In genomic region chr14:7026781-7027749, GRCm38 (mm10) we compare ENCODE assay signal across 9 mouse cellular contexts. TPM values are rescaled to one million over a fixed set of nuclear protein-coding genes. Genes with fewer than 3 reads are reported as not detected.
A peak's percentile ranks its signal among the peaks of the same experiment; 100 is the strongest.
DNase-seq lines count a peak whose midpoint lies in the region; ATAC-seq lines count a peak whose summit lies in the region.
"Not testable (repeated sequence)": the region's sequence is repeated elsewhere in the genome, so short reads cannot be mapped to it uniquely, and the experiment has no call there.
"Had no signal": no experiment of that assay in that cellular context is flagged by ENCODE, and none has a peak within 500 bp of the region (broad histone marks: within the 10 kb centered on the region; RNA-seq: fewer than 3 reads in every experiment).

TSS of gene Gm10406 (minus strand) at chr14:7027449.

- peak within 1 kb of the TSS; percentile 85 for H3K4me2 ChIP-seq in forebrain, embryonic 12.5 days
- H3K4me2 ChIP-seq in heart, embryonic 13.5 days, result peak within 1 kb of the TSS; percentile 85

- WGBS in forebrain, embryonic 12.5 days, result under 1% methylated on average over 51 of the region's 70 CpGs
- WGBS in heart, embryonic 13.5 days, result 3% methylated on average over 45 of the region's 70 CpGs

- DNase-seq in adrenal gland, postnatal 25 days, result peak; percentile 2
- DNase-seq in kidney, adult 18-20 months, result peak; percentile 20
- DNase-seq in left cerebral cortex, postnatal 14 days (ENCODE audit: low spot score in 2 of 2), result peak; percentile 18 to 19
- DNase-seq in lung, postnatal 25 days (ENCODE audit: low spot score), result peak; percentile 40
- peak; percentile 38 for DNase-seq in retina, postnatal 1 day
- DNase-seq in urinary bladder, postnatal 14 days (ENCODE audit: low spot score), result peak; percentile 5

- not testable (repeated sequence) for H3K27me3 ChIP-seq in forebrain, embryonic 12.5 days; heart, embryonic 13.5 days (replicated peaks)

- not testable (repeated sequence) for H3K27ac ChIP-seq in forebrain, embryonic 12.5 days; heart, embryonic 13.5 days (replicated peaks)

- H3K4me1 ChIP-seq in forebrain, embryonic 12.5 days; heart, embryonic 13.5 days: not testable (repeated sequence)

- not testable (repeated sequence) for H3K9me3 ChIP-seq in forebrain, embryonic 12.5 days; heart, embryonic 13.5 days

- intact Hi-C loops in left cerebral cortex, postnatal 14 days (cut with DNase I), result not testable (repeated sequence)

- not testable (repeated sequence) for ATAC-seq in forebrain, embryonic 12.5 days (ENCODE audit: low FRiP score); heart, embryonic 13.5 days (ENCODE audit: extremely low read depth, insufficient number of reproducible peaks, low FRiP score, low TSS enrichment)

- H3K4me3 ChIP-seq in forebrain, embryonic 12.5 days (replicated peaks), result peak within 1 kb of the TSS; percentile 49
- H3K4me3 ChIP-seq in heart, embryonic 13.5 days, result peak within 1 kb of the TSS; percentile 54

- peak within 1 kb of the TSS; percentile 62 for H3K9ac ChIP-seq in forebrain, embryonic 12.5 days
- peak within 1 kb of the TSS; percentile 70 for H3K9ac ChIP-seq in heart, embryonic 13.5 days

- H3K36me3 ChIP-seq in forebrain, embryonic 12.5 days (replicated peaks); heart, embryonic 13.5 days: not testable (repeated sequence)

RNA-seq across cellular contexts. Expression of gene Gm10406, which starts in this region (rescaled TPM):
- not detected in 2 replicates for total RNA-seq in adrenal gland, postnatal 25 days (2021)
- polyA plus RNA-seq in forebrain, embryonic 12.5 days (2016; fragmentation: Nextera tagmentation; extraction: Ambion mirVana), result 1.5 and 1.7 TPM in 2 replicates
- 0.18 and 0.21 TPM in 2 replicates for polyA plus RNA-seq in heart, embryonic 13.5 days (2015; fragmentation: Nextera tagmentation; extraction: Ambion mirVana)
- total RNA-seq in left cerebral cortex, postnatal 14 days (2021), result 1 to 10 TPM in 1 of 2 experiments, under 1 TPM in 1; 0.46 to 1.1 TPM
- polyA plus RNA-seq: macrophage had no signal

Comparison
In these comparisons a context has a peak if more than half of its experiments do, and no peak if none do; other contexts are left out.
1. Peak in DNase-seq in adrenal gland, postnatal 25 days; RNA of the gene not detected or under 1 TPM.